Mouse (Mus musculus) MEL (cell line): ENCODE results near the gene Fbxo9. TPM values are rescaled to one million over a fixed set of nuclear protein-coding genes. Genes with fewer than 3 reads are reported as not detected.

Source experiments
- DNase-seq: peaks from one replicate; pipeline ENCODE4 v3.0.0; 2011; ENCODE audit warnings: low read depth, low spot score
- H3K27ac ChIP-seq: 2 replicates; pipeline ENCODE4 v1.5.1; 2012; ENCODE audit warnings: low read depth, mild to moderate bottlenecking, control low read depth, low read length, moderate library complexity; ENCODE audit not compliant: control insufficient read depth
- H3K27me3 ChIP-seq, 2 experiments: fragments of 150-350 bp in 1 of 2; sonication (generic) in 1 of 2; 2 replicates each; pipeline ENCODE4 v1.6.1; 2012; ENCODE audit warnings: low read length in 2 of 2, mild to moderate bottlenecking in 2 of 2, improper control_type of control experiment in 1 of 2, moderate library complexity in 1 of 2; ENCODE audit not compliant: insufficient read depth in 2 of 2, control insufficient read depth in 1 of 2
- H3K36me3 ChIP-seq, 2 experiments: 2 replicates each; pipeline ENCODE4 v1.6.1; 2012 to 2014; ENCODE audit warnings: low read length in 2 of 2, improper control_type of control experiment in 1 of 2, inconsistent platforms in 1 of 2, mild to moderate bottlenecking in 1 of 2; ENCODE audit not compliant: insufficient read depth in 2 of 2, control insufficient read depth in 1 of 2
- H3K4me1 ChIP-seq, 2 experiments: fragments of 150-350 bp in 1 of 2; sonication (generic) in 1 of 2; 2 replicates each; pipeline ENCODE4 v1.6.1; 2012; ENCODE audit warnings: low read length in 2 of 2, improper control_type of control experiment in 1 of 2, mild to moderate bottlenecking in 1 of 2; ENCODE audit not compliant: insufficient read depth in 2 of 2, control insufficient read depth in 1 of 2
- H3K4me3 ChIP-seq, 2 experiments: fragments of 150-350 bp in 1 of 2; sonication (generic) in 1 of 2; 2 replicates each; pipeline ENCODE4 v1.5.1; 2012; ENCODE audit warnings: low read depth in 2 of 2, low read length in 2 of 2, mild to moderate bottlenecking in 2 of 2, moderate library complexity in 2 of 2, control low read depth in 1 of 2, improper control_type of control experiment in 1 of 2; ENCODE audit not compliant: control insufficient read depth in 1 of 2, insufficient read depth in 1 of 2
- H3K79me2 ChIP-seq: 2 replicates; pipeline ENCODE4 v1.6.1; 2012; ENCODE audit warnings: mild to moderate bottlenecking, low read length, moderate library complexity; ENCODE audit not compliant: control insufficient read depth, poor library complexity, insufficient read depth
- H3K9ac ChIP-seq: 2 replicates; pipeline ENCODE4 v1.6.1; 2012; ENCODE audit warnings: low read depth, mild to moderate bottlenecking, control low read depth, low read length, moderate library complexity; ENCODE audit not compliant: control insufficient read depth, poor library complexity, severe bottlenecking
- H3K9me3 ChIP-seq: fragments of 150-350 bp; sonication (generic); replicated peaks from 2 replicates; pipeline ENCODE4 v1.6.1; 2012; ENCODE audit warnings: mild to moderate bottlenecking, low read length, improper control_type of control experiment, moderate library complexity; ENCODE audit not compliant: insufficient read depth
- CHD1 ChIP-seq: IDR thresholded peaks from 2 replicates; pipeline ENCODE4 v1.6.1; 2012; ENCODE audit warnings: low read depth, mild to moderate bottlenecking, inconsistent platforms, low read length, improper control_type of control experiment
- CTCF ChIP-seq, 3 experiments: IDR thresholded peaks in 2 of 3; conservative IDR thresholded peaks in 1 of 3; 2 replicates each; pipeline ENCODE4 v1.5.1; 2011 to 2012; ENCODE audit warnings: low read length in 3 of 3, low read depth in 2 of 3, mild to moderate bottlenecking in 2 of 3, improper control_type of control experiment in 1 of 3, inconsistent platforms in 1 of 3, mixed read lengths in 1 of 3, moderate library complexity in 1 of 3; ENCODE audit not compliant: control insufficient read depth in 1 of 3, insufficient read depth in 1 of 3, poor library complexity in 1 of 3, severe bottlenecking in 1 of 3
- E2F4 ChIP-seq: IDR thresholded peaks from 2 replicates; pipeline ENCODE4 v1.6.1; 2011; ENCODE audit warnings: low read depth, low read length, improper control_type of control experiment, borderline replicate concordance
- ETS1 ChIP-seq: IDR thresholded peaks from 2 replicates; pipeline ENCODE4 v1.6.1; 2012; ENCODE audit warnings: low read depth, mild to moderate bottlenecking, inconsistent platforms, low read length, improper control_type of control experiment, moderate library complexity
- HCFC1 ChIP-seq: IDR thresholded peaks from 2 replicates; pipeline ENCODE4 v1.6.1; 2012; ENCODE audit warnings: low read depth, mild to moderate bottlenecking, inconsistent platforms, low read length, improper control_type of control experiment, moderate library complexity
- JUND ChIP-seq: IDR thresholded peaks from 2 replicates; pipeline ENCODE4 v1.6.1; 2011; ENCODE audit warnings: low read depth, mild to moderate bottlenecking, improper control_type of control experiment, low read length
- KAT2A ChIP-seq: conservative IDR thresholded peaks from 2 replicates; pipeline ENCODE4 v1.6.1; 2012; ENCODE audit warnings: low read depth, low read length, improper control_type of control experiment, inconsistent platforms
- MAFK ChIP-seq: IDR thresholded peaks from 2 replicates; pipeline ENCODE4 v1.6.1; 2011; ENCODE audit warnings: low read depth, mild to moderate bottlenecking, low read length, improper control_type of control experiment, borderline replicate concordance
- MAZ ChIP-seq: IDR thresholded peaks from 2 replicates; pipeline ENCODE4 v1.6.1; 2012; ENCODE audit warnings: low read depth, mild to moderate bottlenecking, inconsistent platforms, low read length, improper control_type of control experiment
- MEF2A ChIP-seq: IDR thresholded peaks from 2 replicates; pipeline ENCODE4 v1.6.1; 2014; ENCODE audit warnings: low read depth, mild to moderate bottlenecking, inconsistent platforms, low read length, improper control_type of control experiment; ENCODE audit not compliant: poor library complexity, insufficient replicate concordance, severe bottlenecking; ENCODE audit errors: extremely low read depth
- MYB ChIP-seq: IDR thresholded peaks from 2 replicates; pipeline ENCODE4 v1.6.1; 2011; ENCODE audit warnings: mild to moderate bottlenecking, low read depth, low read length, improper control_type of control experiment
- MYC ChIP-seq: IDR thresholded peaks from 2 replicates; pipeline ENCODE4 v1.6.1; 2011; ENCODE audit warnings: low read depth, mild to moderate bottlenecking, low read length, improper control_type of control experiment, moderate library complexity
- POLR2A ChIP-seq, 2 experiments: IDR thresholded peaks; 2 replicates each; pipeline ENCODE4 v1.6.1; 2011 to 2012; ENCODE audit warnings: low read length in 2 of 2, mild to moderate bottlenecking in 2 of 2, control low read depth in 1 of 2, improper control_type of control experiment in 1 of 2, low read depth in 1 of 2, moderate library complexity in 1 of 2; ENCODE audit not compliant: control insufficient read depth in 1 of 2, insufficient read depth in 1 of 2, poor library complexity in 1 of 2
- POLR2AphosphoS2 ChIP-seq: IDR thresholded peaks from 2 replicates; pipeline ENCODE4 v1.6.1; 2011; ENCODE audit warnings: low read length, improper control_type of control experiment
- POLR2AphosphoS5 ChIP-seq: IDR thresholded peaks from 2 replicates; pipeline ENCODE4 v1.6.1; 2012; ENCODE audit warnings: low read depth, borderline replicate concordance, mild to moderate bottlenecking, inconsistent platforms, low read length, moderate library complexity, mixed read lengths
- RCOR1 ChIP-seq: IDR thresholded peaks from 2 replicates; pipeline ENCODE4 v1.6.1; 2012; ENCODE audit warnings: low read depth, mild to moderate bottlenecking, inconsistent platforms, low read length, improper control_type of control experiment
- SIN3A ChIP-seq: IDR thresholded peaks from 2 replicates; pipeline ENCODE4 v1.6.1; 2012; ENCODE audit warnings: low read length, improper control_type of control experiment, inconsistent platforms
- SMC3 ChIP-seq: IDR thresholded peaks from 2 replicates; pipeline ENCODE4 v1.6.1; 2011; ENCODE audit warnings: low read depth, low read length, improper control_type of control experiment
- USF2 ChIP-seq, 2 experiments: IDR thresholded peaks; 2 replicates each; pipeline ENCODE4 v1.6.1; 2011 to 2012; ENCODE audit warnings: improper control_type of control experiment in 2 of 2, low read length in 2 of 2, borderline replicate concordance in 1 of 2, inconsistent platforms in 1 of 2, low read depth in 1 of 2, mild to moderate bottlenecking in 1 of 2; ENCODE audit not compliant: insufficient read depth in 1 of 2
- ZC3H11A ChIP-seq: IDR thresholded peaks from 2 replicates; pipeline ENCODE4 v1.6.1; 2012; ENCODE audit warnings: low read depth, mild to moderate bottlenecking, inconsistent platforms, low read length, improper control_type of control experiment
- ZMIZ1 ChIP-seq: IDR thresholded peaks from 2 replicates; pipeline ENCODE4 v1.6.1; 2012; ENCODE audit warnings: low read depth, mild to moderate bottlenecking, inconsistent platforms, low read length, improper control_type of control experiment, moderate library complexity
- polyA plus RNA-seq, 2 experiments: library from polyadenylated mRNA; stranded (reverse) in 1 of 2; unstranded in 1 of 2; fragments of >175 nt in 1 of 2; fragments of >200 nt in 1 of 2; gene quantifications; 2 replicates each; pipeline versions ENCODE4 v1.2.1 to v1.2.4; 2012; ENCODE audit warnings: low replicate concordance in 2 of 2, low read depth in 1 of 2; ENCODE audit not compliant: insufficient read length in 2 of 2, insufficient read depth in 1 of 2, missing spikeins in 1 of 2
- total RNA-seq: library from RNA; depleted of rRNA; stranded (reverse); fragments of 300-350 nt; gene quantifications from 2 replicates; pipeline ENCODE4 v1.2.3, GENCODE M21; 2012

Gene Fbxo9
- total and polyA plus RNA-seq, 3 experiments: 47.0 to 402 (median 56.0) TPM

DNA sequence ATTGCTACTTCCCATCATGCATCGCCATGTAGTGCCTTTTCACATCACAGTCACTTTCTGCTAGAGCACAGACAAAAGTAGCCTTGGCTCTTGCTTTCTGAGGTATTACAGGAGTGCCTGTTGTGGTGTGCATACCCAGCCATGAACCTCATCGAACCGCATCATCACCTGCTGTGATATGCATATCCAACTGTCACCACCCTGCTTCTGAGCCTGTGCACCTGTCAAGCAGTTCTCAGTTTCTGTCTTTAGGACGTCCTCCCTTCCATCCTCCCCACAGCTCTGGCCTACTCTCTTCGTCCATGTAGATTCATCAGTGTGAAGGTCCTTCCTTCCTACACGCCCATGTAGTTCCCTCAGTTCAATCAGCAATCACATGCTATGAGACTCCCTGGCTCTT lies 39.3 kb upstream of the Fbxo9 start:
- no peak overlapping the region for H3K27ac ChIP-seq
- H3K36me3 ChIP-seq: no peaks in the 10 kb centered on the region; a peak in 2 of 4 replicates
- no peaks in the 10 kb centered on the region for H3K4me1 ChIP-seq
- DNase-seq: no peak
- no peaks in the 10 kb centered on the region for H3K79me2 ChIP-seq
- H3K9ac ChIP-seq: no peak overlapping the region
- H3K9me3 ChIP-seq: no peaks in the 10 kb centered on the region
- H3K4me3 ChIP-seq: no peak overlapping the region
- H3K27me3 ChIP-seq: no peaks in the 10 kb centered on the region
- TF ChIP-seq MAZ: no peak
- no peak for TF ChIP-seq POLR2A (IDR thresholded peaks at IDR 0.05; ENCODE audit: control insufficient read depth in 1 of 2, insufficient read depth in 1 of 2, low read depth in 1 of 2, low read length in 2 of 2, poor library complexity in 1 of 2)
- no peak for TF ChIP-seq E2F4
- no peak for TF ChIP-seq ZC3H11A
- no peak for TF ChIP-seq ETS1
- no peak for TF ChIP-seq RCOR1
- no peak for TF ChIP-seq SMC3
- no peak for TF ChIP-seq SIN3A
- TF ChIP-seq JUND: no peak
- TF ChIP-seq MYB: no peak
- no peak for TF ChIP-seq POLR2AphosphoS2
- TF ChIP-seq POLR2AphosphoS5: no peak
- TF ChIP-seq CTCF (IDR thresholded peaks at IDR 0.05 in 2 of 3, conservative IDR thresholded peaks at IDR 0.05 in 1 of 3; ENCODE audit: control insufficient read depth in 1 of 3, insufficient read depth in 1 of 3, low read depth in 2 of 3, low read length in 3 of 3, poor library complexity in 1 of 3, severe bottlenecking in 1 of 3): no peak
- no peak for TF ChIP-seq ZMIZ1
- no peak for TF ChIP-seq HCFC1

DNA sequence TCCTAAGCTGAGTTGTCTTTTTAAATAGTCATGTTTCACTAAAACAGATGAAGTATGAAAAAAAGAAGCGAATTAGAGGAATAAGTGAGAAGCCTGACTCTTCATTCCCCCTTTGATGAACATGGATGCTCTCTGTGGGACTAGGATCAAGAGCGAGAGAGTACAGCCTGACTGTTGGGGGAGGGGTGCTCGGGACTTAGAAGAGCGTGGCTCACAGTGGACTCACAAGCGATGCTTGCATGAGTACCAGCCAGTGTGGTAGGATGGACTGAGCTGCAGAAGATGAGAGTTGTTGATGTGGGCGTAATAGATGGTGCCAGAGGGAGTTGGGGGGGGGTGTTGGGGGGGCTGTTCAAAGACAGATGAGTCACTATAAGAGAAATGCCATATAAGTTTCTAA lies 37.8 kb upstream of the Fbxo9 start:
- Histone ChIP-seq H3K79me2 (no peaks in the 10 kb centered on the region), H3K9ac (no peak overlapping the region), H3K4me1 (no peaks in the 10 kb centered on the region), H3K9me3 (no peaks in the 10 kb centered on the region), H3K4me3 (no peak overlapping the region), H3K36me3 (peaks cover 0 to under 1% of the 10 kb centered on the region in 2 experiments; a peak in 2 of 4 replicates)
- no peak for DNase-seq
- TF ChIP-seq ZMIZ1 (no peak), CHD1 (no peak), MYC (no peak), KAT2A (no peak), POLR2AphosphoS2 (no peak), MEF2A (no peak), MAFK (no peak), USF2 (IDR thresholded peaks at IDR 0.05; ENCODE audit: borderline replicate concordance in 1 of 2, insufficient read depth in 1 of 2, low read depth in 1 of 2, low read length in 2 of 2) (no peak)
- TF ChIP-seq, all 39 proteins: peak for 0
- H3K27me3 ChIP-seq: no peaks in the 10 kb centered on the region
- no peak overlapping the region for H3K27ac ChIP-seq
